ENCODE assay signal across 8 mouse cellular contexts in genomic region chr13:81782475-81782874, GRCm38 (mm10). TPM values are rescaled to one million over a fixed set of nuclear protein-coding genes. Genes with fewer than 3 reads are reported as not detected.
A peak's percentile ranks its signal among the peaks of the same experiment; 100 is the strongest.
DNase-seq lines count a peak whose midpoint lies in the region; ATAC-seq and TF ChIP-seq lines count a peak whose summit lies in the region.

No protein-coding gene starts in this region.

- no peak for ATAC-seq in liver, embryonic 11.5 days (replicated peaks; ENCODE audit: low FRiP score)
- ATAC-seq in stomach, embryonic 16.5 days (ENCODE audit: insufficient read depth, low FRiP score): no peak

- H3K36me3 ChIP-seq in testis, adult 2 months (ENCODE audit: control insufficient read depth, insufficient read depth, low read length): no peaks in the 10 kb centered on the region; the same call in 1 of the 2 replicates
- H3K36me3 ChIP-seq in liver, embryonic 11.5 days (ENCODE audit: control insufficient read depth, insufficient read depth, low read length): no peaks in the 10 kb centered on the region; the same call in 1 of the 2 replicates
- no peaks in the 10 kb centered on the region; the same call in 1 of the 2 replicates for H3K36me3 ChIP-seq in stomach, embryonic 16.5 days (ENCODE audit: control insufficient read depth, insufficient read depth, low read length)

- no peak for TF ChIP-seq POLR2A in testis, adult 2 months (IDR thresholded peaks at IDR 0.05; ENCODE audit: control insufficient read depth, low read depth, low read length)

- peak overlapping the region; percentile 68 for H3K9ac ChIP-seq in liver, embryonic 11.5 days (ENCODE audit: low read depth, low read length)
- H3K9ac ChIP-seq in stomach, embryonic 16.5 days (ENCODE audit: low read length): peak overlapping the region; percentile 71

- no peaks in the 10 kb centered on the region for H3K9me3 ChIP-seq in liver, embryonic 11.5 days (ENCODE audit: control insufficient read depth, low read length)
- no peaks in the 10 kb centered on the region for H3K9me3 ChIP-seq in stomach, embryonic 16.5 days (replicated peaks; ENCODE audit: control insufficient read depth, low read length)

- H3K4me3 ChIP-seq in gastrocnemius, adult 2 months: peak overlapping the region; percentile 84
- peak overlapping the region; percentile 95 for H3K4me3 ChIP-seq in testis, adult 2 months (ENCODE audit: control insufficient read depth, low read depth, low read length)
- H3K4me3 ChIP-seq in liver, embryonic 11.5 days (ENCODE audit: low read depth, low read length): peak overlapping the region; percentile 80
- H3K4me3 ChIP-seq in stomach, embryonic 16.5 days (replicated peaks; ENCODE audit: low read length): peak overlapping the region; percentile 85

- peaks cover 2% of the 10 kb centered on the region; the same call in 1 of the 2 replicates for H3K4me1 ChIP-seq in testis, adult 2 months (ENCODE audit: control insufficient read depth, insufficient read depth, low read length)
- H3K4me1 ChIP-seq in liver, embryonic 11.5 days (replicated peaks; ENCODE audit: control insufficient read depth, insufficient read depth, low read length): peaks cover 3% of the 10 kb centered on the region; the same call in 1 of the 2 replicates
- no peaks in the 10 kb centered on the region for H3K4me1 ChIP-seq in stomach, embryonic 16.5 days (ENCODE audit: control insufficient read depth, insufficient read depth, low read length)

- intact Hi-C loops in gastrocnemius, adult 2 months (cut with DNase I): loop anchor here (2.0 to 5.0 kb wide), 2 partner anchors 126 to 900 kb away; partner anchors contain the start of genes Arrdc3 and Lysmd3
- intact Hi-C loops in gastrocnemius, postnatal 36 days (cut with DNase I): loop anchor here (5.0 to 10.0 kb wide), 3 partner anchors 125 to 1882 kb away; partner anchors contain the start of genes Arrdc3 and Lysmd3

- H3K27me3 ChIP-seq in testis, adult 2 months (ENCODE audit: control insufficient read depth, insufficient read depth, low read length): no peaks in the 10 kb centered on the region
- H3K27me3 ChIP-seq in liver, embryonic 11.5 days (replicated peaks; ENCODE audit: control insufficient read depth, insufficient read depth, low read length): no peaks in the 10 kb centered on the region
- no peaks in the 10 kb centered on the region for H3K27me3 ChIP-seq in stomach, embryonic 16.5 days (ENCODE audit: control insufficient read depth, insufficient read depth, low read length)

- 36% methylated on average over 9 of the region's 9 CpGs for WGBS in liver, embryonic 11.5 days
- 29% methylated on average over 9 of the region's 9 CpGs for WGBS in stomach, embryonic 16.5 days

- TF ChIP-seq CTCF in gastrocnemius, adult 2 months (IDR thresholded peaks at IDR 0.05): no peak
- no peak for TF ChIP-seq CTCF in testis, adult 2 months (IDR thresholded peaks at IDR 0.05; ENCODE audit: control insufficient read depth, insufficient read depth, insufficient replicate concordance, low read depth, low read length)

- H3K27ac ChIP-seq in gastrocnemius, adult 2 months: peak overlapping the region; percentile 100
- peak overlapping the region; percentile 99 for H3K27ac ChIP-seq in testis, adult 2 months (ENCODE audit: control insufficient read depth, insufficient read depth, low read depth, low read length)
- H3K27ac ChIP-seq in liver, embryonic 11.5 days (ENCODE audit: low read depth, low read length): peak overlapping the region; percentile 71
- H3K27ac ChIP-seq in stomach, embryonic 16.5 days (ENCODE audit: low read length): peak overlapping the region; percentile 50

- DNase-seq in gastrocnemius, adult 2 months: no peak
- no peak for DNase-seq in gastrocnemius, postnatal 36 days
- DNase-seq in testis, postnatal 14 days (ENCODE audit: low spot score): no peak
- no peak for DNase-seq in liver, embryonic 11.5 days (ENCODE audit: low spot score)
- DNase-seq in gastrocnemius, postnatal 4 days (ENCODE audit: low spot score in 2 of 2): no peak
- no peak for DNase-seq in right cerebral cortex, postnatal 25 days

- peak overlapping the region; percentile 82 for H3K4me2 ChIP-seq in liver, embryonic 11.5 days
- peak overlapping the region; percentile 69 for H3K4me2 ChIP-seq in stomach, embryonic 16.5 days (ENCODE audit: low read depth, low read length)

RNA-seq across cellular contexts. Expression of gene Cetn3, which starts 0.4 kb away (rescaled TPM):
- total RNA-seq in gastrocnemius, adult 2 months (2021): 10 to 100 TPM; 24.1 to 33.9 TPM
- total RNA-seq in gastrocnemius, postnatal 36 days (2021): 10 to 100 TPM; 23.2 to 28.0 TPM
- polyA plus RNA-seq in testis, adult 2 months (2012; rRNA removed): 22.5 and 26.4 TPM in 2 replicates
- 247 and 270 TPM in 2 replicates for polyA plus RNA-seq in liver, embryonic 11.5 days (2014; fragmentation: Nextera tagmentation; extraction: Ambion mirVana)
- 178 and 189 TPM in 2 replicates for polyA plus RNA-seq in stomach, embryonic 16.5 days (2015; fragmentation: Nextera tagmentation; extraction: Ambion mirVana)
- total RNA-seq in gastrocnemius, postnatal 4 days (2021): 10 to 100 TPM; 86.4 TPM

Comparison
In these comparisons a context has a peak if more than half of its experiments do, and no peak if none do; other contexts are left out.
1. H3K27ac ChIP-seq: peak in every context shown above with its lines; median percentile 100 in gastrocnemius, adult 2 months; 99 in testis, adult 2 months; 71 in liver, embryonic 11.5 days; 50 in stomach, embryonic 16.5 days.